Mouse (Mus musculus) gonadal fat pad, adult 2 months (tissue): Measurements from ENCODE around the gene Angptl4. TPM values are rescaled to one million over a fixed set of nuclear protein-coding genes. Genes with fewer than 3 reads are reported as not detected.

Source experiments
- DNase-seq: peaks from one replicate; pipeline ENCODE4 v3.0.0-alpha.2; 2012; ENCODE audit warnings: low read depth
- polyA plus RNA-seq: library from polyadenylated mRNA; depleted of rRNA; stranded (reverse); fragments of >200 nt; gene quantifications from 2 replicates; pipeline ENCODE4 v1.2.3, GENCODE M21; 2012

Angptl4 gene
- polyA plus RNA-seq, 1 experiment: 402 TPM

- DNase-seq: no peak
Observed at GRCm38 (mm10) chr17:33804205-33804604, 22.6 kb upstream of the Angptl4 start.

DNA sequence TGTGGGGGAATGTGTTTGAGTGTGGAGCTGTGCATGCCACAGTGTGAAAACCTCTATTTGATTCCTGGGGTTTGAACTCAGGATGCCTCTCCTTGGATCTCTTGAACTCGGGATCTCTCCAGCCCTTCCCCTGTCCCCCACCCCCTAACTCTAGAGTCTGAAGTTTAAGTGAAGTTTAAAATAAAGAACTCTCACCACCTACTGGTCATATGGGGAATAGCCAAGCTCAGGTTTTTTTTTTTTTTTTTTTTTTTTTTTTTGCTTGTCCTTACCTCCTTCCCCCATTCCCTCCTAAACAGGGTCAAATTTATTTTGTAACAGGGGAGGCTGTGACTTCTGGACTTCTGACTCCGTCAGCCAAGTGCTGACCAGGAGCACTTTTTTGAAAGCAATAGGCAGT is 20.6 kb upstream of the Angptl4 start:
- no peak for DNase-seq

DNA sequence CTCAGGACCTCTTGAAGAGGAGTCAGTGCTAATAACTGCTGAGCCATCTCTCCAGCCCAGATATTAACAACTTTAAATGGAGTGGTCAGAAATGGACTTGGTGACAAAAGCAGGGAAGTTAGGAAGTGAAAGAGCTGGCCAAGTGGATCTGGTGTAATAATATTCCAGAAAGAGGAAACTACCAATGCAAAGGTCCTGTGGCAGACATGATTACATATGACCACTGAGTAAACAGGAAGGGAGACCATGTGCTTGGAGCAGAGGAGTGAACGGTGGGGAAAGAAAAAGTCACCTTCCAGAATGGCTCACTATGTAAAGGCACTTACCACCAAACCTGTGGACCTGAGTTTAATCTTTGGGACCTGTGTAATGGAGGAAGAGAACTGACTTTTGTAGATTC is 17.6 kb upstream of the Angptl4 start:
- DNase-seq: no peak

- no peak for DNase-seq
Observed at GRCm38 (mm10) chr17:33798306-33798705, 16.7 kb upstream of the Angptl4 start.

DNA sequence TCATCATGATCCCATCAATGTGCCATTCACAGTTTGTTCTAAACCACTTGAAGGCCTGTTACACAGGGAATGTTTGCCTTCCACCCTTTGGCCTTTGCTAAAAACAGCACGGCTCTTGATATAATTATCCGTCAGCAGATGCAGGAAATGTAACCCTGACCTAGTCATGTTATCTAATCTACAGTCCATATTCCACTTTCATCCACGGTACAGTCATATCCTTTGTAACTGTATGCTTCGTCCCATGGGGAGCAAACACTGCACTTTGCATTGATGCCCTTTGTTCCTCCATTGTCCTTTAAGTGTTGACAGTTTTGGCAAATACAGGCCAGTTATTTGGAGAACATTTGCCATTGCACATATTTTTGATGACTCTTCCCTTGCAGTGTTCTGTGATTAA is 7.1 kb upstream of the Angptl4 start:
- no peak for DNase-seq

DNA sequence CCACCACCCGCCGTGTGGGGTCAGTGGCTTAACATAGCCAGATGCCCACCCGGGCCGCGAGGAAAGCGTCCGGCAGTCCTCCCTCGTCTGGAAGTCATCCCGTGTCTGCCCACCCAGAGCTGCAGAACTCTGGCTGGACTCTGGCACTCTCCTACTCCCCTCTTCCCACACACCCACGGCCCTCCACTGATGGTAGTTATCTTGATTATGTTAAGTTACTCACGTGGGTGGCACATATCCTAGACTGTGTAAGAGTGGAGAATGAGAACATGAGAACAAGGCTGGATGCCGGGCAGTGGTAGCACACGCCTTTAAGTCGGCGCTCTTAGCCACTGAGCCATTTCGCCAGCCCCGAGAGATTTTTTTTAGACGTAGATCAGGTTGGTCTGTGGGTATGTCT is 4.7 kb upstream of the Angptl4 start:
- DNase-seq: no peak

DNA sequence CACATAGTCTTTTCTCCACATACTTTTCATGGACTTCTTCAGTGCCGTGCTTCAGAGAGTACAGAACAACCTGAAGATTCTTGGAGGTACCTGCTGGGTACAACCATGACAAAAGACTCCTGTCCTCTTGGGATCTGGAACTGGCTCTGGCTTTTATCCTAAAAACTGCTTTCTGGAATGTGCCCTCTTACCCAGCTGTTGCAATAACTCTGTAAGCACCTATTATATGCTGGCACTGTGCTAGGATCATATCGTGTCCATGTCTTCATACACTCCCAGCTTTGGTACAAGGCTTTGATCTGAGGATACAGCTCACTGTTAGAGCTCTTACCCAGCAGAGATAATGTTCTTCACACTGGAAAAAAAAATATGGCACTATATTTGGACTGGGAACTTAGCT is 3.3 kb upstream of the Angptl4 start:
- DNase-seq: no peak

GRCm38 (mm10) chr17:33783408-33783807 is 1.8 kb upstream of the Angptl4 start:
- peak; percentile 90 for DNase-seq

GRCm38 (mm10) chr17:33782067-33782466 is 437 bp upstream of the Angptl4 start:
- no peak for DNase-seq

DNA sequence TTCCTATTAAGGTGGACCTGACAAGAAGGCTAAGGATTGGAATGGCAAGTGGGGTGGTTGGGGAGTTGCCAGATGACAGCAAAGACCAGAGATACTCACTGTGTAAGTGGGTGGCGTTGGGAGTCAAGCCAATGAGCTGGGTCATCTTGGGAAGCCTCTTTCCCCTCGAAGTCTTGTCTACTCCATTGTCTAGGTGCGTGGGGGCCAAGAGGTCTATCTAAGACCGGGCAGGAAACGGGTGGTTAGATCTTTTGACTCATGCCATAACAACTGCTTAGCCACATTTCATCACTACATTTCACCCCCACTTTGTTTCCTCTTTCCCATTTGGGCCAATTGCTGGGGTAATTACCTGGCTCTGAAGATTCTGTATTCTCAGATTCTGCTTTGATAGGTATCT is 1.2 kb downstream of the Angptl4 start:
- DNase-seq: no peak

DNA sequence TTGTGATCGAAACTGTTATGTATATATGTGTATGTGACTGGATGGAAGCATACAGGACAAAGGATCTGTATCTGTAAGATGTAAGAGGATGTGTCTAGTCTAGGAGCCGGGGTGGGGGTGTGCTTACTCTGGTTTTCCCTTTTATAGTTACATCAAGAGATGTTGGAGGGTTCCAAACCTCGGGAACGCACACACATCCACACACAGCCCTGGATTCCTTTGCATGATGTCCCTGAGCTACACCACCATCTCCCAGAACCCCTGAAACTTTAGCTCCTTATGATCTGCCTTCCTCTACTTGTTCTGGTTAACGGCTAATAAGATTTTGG is 1.7 kb downstream of the Angptl4 start:
- no peak for DNase-seq

DNA sequence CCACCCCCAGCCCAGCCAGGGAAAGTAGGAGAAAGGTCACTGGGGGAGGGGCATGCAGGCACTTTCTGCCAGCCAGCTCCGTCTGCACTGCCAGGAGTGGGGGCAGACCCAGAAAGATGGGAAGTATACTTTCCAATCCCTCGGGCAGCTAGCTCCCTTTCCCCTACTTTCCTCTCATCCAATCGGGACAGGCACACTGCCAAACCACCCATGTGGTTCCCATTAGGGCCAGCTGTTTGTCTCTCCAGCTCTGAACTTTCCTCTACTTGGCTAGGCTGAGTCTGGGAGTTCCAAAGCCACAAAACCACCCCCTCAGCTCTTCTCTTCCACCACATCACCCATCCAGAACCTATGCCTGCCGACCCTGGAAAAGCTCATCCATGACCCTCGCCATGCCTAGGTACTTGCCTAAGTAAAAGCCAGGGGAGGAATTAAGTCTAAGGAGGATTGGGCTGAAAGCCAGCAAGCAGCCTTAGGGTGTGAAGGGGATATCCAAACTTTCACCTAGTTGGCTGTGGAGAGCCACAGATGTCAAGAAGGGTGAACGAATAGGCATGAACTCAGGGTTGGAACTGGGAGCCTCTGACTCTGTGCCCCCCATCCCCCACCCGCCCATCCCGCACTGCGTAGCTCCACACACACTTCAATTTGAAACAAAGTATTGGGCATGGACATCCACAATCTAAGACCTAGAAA is 2.2 kb downstream of the Angptl4 start:
- DNase-seq: no peak

GRCm38 (mm10) chr17:33775287-33775686 is 6.3 kb downstream of the Angptl4 start:
- no peak for DNase-seq

DNA sequence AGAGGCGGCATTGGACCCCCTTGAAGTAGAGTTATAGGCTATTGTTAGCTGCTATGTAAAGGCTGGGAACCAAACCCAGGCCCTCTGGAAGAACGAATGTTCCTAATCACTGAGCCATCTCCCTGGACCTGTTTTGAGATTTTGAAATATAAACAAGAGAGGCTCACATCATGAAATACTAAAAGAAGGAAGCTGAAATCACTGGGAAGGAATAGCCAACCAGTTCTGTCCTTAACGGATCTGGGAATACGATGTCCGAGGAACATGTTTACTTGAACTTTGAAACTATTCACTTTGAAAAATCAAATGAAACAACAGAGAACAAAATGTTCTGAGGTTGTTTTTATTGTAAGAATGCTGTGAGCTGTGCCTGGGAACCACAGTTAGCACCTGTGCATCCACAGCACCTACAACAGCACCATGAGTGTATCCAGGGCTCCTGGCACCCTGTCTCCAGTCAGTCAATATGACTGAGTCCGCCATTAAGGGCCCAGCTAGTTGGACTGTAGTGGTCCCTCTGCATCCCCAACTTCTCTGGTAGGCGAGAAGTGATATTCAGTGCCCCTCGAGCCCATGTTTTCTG is 7.0 kb downstream of the Angptl4 start:
- DNase-seq: no peak

GRCm38 (mm10) chr17:33773871-33774572 is 7.6 kb downstream of the Angptl4 start:
- no peak for DNase-seq

DNA sequence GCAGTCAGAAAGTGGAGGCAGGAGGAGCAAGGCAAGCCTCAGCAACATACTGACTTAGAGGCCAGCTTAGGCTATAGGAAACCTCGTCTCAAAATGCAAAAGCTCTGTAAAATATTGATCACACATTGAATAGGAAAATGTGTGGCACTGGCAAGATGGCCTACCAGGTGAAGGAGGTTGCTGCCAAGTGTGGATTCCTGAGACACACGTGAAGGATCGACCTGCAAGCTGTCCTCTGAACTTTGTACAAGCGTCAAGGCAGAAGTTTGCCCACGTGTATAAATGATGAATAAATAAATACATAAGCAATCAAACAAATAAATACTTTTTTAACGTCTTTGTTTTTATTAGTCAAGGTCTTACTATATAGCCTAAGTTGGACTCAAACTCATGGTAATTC is 8.2 kb downstream of the Angptl4 start:
- DNase-seq: no peak

DNA sequence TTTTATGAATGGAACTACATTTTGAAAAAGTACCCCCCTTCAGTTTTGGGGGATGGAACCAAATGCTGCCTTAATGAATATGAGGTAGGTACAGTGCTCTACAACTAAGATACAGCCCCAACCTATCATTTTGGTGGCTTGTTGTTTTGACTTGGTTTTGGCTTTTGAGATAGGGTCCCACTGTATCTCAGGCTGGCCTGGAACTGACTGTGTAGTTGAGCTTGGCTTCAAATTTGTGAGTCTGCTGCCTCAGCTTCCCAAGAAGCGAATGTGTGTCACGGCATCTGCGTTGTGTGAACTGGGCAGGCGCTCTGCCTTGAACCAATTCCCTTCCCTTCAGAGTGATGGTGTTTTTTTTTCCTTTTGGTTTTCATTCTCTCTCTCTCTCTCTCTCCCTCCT is 10.0 kb downstream of the Angptl4 start:
- no peak for DNase-seq

DNA sequence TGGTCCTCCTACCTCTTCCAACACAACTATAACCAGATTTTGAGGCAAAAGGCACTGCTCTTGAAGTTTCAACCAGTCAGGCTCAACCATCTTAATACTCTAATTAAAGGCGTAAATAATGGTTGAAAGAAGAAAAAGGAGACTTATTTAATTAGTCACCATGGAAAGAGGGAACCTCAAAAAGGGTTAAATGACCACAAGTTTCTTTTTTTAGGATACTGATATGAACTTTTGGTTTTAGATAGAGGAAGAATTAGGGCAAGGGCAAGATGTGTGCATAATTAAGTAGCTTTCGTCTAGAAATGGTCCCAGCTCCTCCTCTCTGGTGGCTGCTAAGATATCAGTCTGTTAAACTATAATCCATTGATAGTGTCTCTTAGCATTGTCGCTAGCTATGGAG is 15.2 kb downstream of the Angptl4 start:
- no peak for DNase-seq

DNA sequence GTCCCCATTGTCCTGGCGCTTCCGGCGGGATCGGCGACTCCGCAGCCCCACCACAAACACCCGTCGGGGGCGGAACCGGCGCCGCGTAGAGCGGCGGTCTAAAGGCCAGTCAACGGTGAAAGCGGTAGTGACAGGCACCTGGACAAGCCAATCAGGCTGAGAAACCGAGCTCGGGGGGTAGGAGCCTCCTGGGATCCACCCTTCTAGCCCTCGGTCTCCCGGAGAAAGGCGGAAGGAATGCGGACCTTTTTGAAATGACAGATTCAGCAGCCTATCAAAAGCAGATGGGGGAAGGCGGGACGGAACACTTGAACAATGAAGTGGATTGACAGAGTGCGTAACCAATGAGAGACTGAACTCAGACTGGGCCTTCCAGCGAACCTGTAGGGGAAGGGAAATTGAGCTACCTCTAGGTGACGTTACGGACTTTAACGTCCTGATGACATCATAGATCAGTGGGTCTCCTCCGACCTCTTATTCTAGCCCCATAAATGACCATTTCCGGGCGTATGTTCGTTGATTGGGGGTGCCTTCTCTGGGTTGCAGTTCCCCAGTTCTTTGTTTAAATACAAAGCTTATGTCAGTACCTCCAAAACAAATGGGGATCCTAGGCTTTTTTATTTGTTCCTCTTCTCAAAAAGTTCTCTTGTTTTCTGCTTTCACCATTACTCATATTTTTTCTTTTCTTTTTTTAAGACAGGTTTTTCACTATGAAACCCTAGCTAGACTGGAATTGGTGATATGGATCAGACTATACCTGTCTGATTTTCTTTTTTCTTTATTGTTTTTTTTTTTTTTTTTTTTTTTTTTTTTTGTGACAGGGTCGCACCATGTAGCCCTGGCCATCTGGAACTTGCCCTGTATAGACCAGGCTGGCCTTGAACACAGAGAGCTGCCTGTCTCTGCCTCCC is 21.1 kb downstream of the Angptl4 start, which contains the start of gene Rab11b:
Gene Rab11b (minus strand): TSS at position 276 of the 911 bp plus-strand sequence.
- peak; percentile 100 for DNase-seq

- DNase-seq: no peak
Observed at GRCm38 (mm10) chr17:33759767-33760254, 21.8 kb downstream of the Angptl4 start.

GRCm38 (mm10) chr17:33757231-33757630 is 24.4 kb downstream of the Angptl4 start:
- DNase-seq: no peak
